Mouse (Mus musculus): ENCODE data around the gene Ddr2.

DNA sequence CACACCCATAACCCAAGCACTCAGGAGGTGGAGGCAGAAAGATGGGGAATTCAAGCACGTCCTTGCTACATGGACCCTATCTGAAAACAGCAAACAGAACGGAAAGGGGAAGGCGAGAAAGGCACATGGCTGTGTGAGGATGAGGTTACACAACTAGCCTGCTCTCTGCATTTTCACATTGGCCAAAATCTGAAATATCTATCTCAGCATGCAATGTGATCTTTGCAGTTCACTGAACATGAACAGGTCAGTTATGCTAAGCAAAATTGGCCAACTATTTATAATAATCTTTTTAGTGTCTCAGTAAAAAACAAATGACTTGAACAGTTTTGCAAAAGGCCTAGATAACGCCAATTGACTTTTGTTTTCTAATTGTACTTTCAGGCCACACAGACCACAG is 39.2 kb upstream of the Ddr2 start:
- TF ChIP-seq CTCF (IDR thresholded peaks at IDR 0.05 in 2 of 3, conservative IDR thresholded peaks at IDR 0.05 in 1 of 3; ENCODE audit: control insufficient read depth in 1 of 3, insufficient read depth in 1 of 3, low read depth in 2 of 3, low read length in 3 of 3, poor library complexity in 1 of 3, severe bottlenecking in 1 of 3) (no peak), USF2 (IDR thresholded peaks at IDR 0.05; ENCODE audit: borderline replicate concordance in 1 of 2, insufficient read depth in 1 of 2, low read depth in 1 of 2, low read length in 2 of 2) (no peak), POLR2AphosphoS5 (IDR thresholded peaks at IDR 0.05; ENCODE audit: borderline replicate concordance, low read depth, low read length) (no peak), ZMIZ1 (IDR thresholded peaks at IDR 0.05; ENCODE audit: low read depth, low read length) (no peak), GATA1 (IDR thresholded peaks at IDR 0.05; ENCODE audit: low read depth, low read length) (no peak)

Data from MEL (cell line).